Mouse (Mus musculus): ENCODE results near the gene Phactr2. TPM values are rescaled to one million over a fixed set of nuclear protein-coding genes. Genes with fewer than 3 reads are reported as not detected.

Gene Phactr2
- polyA plus RNA-seq, 1 experiment = 6.4 TPM

- no peak for DNase-seq (ENCODE audit: low read depth)
- TF ChIP-seq CTCF (IDR thresholded peaks at IDR 0.05; ENCODE audit: borderline replicate concordance, extremely low read depth, insufficient read depth, insufficient read length) (no peak), POLR2A (IDR thresholded peaks at IDR 0.05; ENCODE audit: borderline replicate concordance, extremely low read depth, insufficient read depth, insufficient read length, poor library complexity, severe bottlenecking) (no peak)
These were observed 296.1 kb downstream of the Phactr2 start, which contains the start of gene Zc2hc1b for GRCm38 (mm10) chr10:13177973-13178624. Gene Zc2hc1b (minus strand): TSS chr10:13178023.

- TF ChIP-seq CTCF (IDR thresholded peaks at IDR 0.05; ENCODE audit: borderline replicate concordance, extremely low read depth, insufficient read depth, insufficient read length) = no peak
- no peak for TF ChIP-seq POLR2A (IDR thresholded peaks at IDR 0.05; ENCODE audit: borderline replicate concordance, extremely low read depth, insufficient read depth, insufficient read length, poor library complexity, severe bottlenecking)
- DNase-seq (ENCODE audit: low read depth) = no peak
These were observed 298.3 kb downstream of the Phactr2 start for GRCm38 (mm10) chr10:13175866-13176265.

DNA sequence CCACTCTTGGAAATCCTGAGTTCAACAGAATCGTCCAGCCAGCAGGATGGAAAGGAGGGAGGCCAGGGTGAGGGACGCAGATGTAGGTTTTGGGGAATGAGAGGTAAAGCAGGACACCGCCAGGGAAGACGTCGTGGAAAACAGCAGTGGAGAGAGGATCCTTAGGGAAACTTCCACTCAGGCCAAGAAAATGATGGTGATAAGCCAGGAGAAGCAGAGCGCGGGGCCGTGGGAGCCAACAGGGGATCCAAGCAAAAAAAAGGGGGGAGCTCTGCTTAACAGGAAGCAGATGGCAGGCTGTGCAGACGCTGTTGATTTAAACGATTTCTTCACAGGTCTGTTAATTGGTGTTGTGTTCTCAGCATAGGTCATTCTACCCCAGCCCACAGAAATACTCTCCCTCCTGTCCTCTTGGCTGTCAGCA, 301.4 kb downstream of the Phactr2 start:
- TF ChIP-seq POLR2A (IDR thresholded peaks at IDR 0.05; ENCODE audit: borderline replicate concordance, extremely low read depth, insufficient read depth, insufficient read length, poor library complexity, severe bottlenecking) = no peak
- TF ChIP-seq CTCF (IDR thresholded peaks at IDR 0.05; ENCODE audit: borderline replicate concordance, extremely low read depth, insufficient read depth, insufficient read length) = no peak
- DNase-seq (ENCODE audit: low read depth) = peak; percentile 82

- no peak for DNase-seq (ENCODE audit: low read depth)
- TF ChIP-seq CTCF (IDR thresholded peaks at IDR 0.05; ENCODE audit: borderline replicate concordance, extremely low read depth, insufficient read depth, insufficient read length) (no peak), POLR2A (IDR thresholded peaks at IDR 0.05; ENCODE audit: borderline replicate concordance, extremely low read depth, insufficient read depth, insufficient read length, poor library complexity, severe bottlenecking) (no peak)
These were observed 302.8 kb downstream of the Phactr2 start for GRCm38 (mm10) chr10:13171461-13171860.

DNA sequence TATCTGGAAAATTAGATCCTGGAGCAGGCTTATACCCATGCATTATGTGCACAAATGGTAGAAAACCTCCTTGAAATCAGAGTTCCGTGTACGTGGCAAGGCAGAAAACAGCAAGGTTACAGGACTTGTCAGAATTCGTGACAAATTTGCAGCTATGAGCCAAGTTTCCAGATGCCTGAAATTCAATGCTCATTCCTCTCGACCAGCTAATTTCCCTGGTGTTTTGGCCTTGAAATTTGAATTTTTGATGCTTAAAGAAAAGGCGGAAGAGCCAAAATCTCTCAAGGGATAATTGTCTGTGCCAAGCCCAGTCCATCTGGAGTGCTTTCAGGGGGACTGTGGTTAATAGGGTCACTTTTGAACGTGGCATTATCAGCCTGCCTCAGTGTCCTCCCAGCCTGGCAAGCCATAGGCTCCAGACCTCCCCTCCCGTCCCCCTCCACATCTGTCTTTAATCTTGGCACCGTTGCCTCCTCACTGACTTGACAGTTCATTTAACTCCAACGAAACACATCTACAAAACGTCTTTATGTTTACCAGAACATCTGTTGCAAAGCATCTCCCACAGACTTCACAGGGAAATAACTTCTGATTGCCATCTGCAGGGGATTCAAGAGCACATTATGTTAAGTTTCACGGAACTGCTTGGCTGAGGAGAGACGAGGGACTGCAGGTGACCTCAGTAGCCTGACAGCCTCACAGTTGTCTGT, 303.3 kb downstream of the Phactr2 start:
- peak; percentile 82 for DNase-seq (ENCODE audit: low read depth)
- no peak for TF ChIP-seq POLR2A (IDR thresholded peaks at IDR 0.05; ENCODE audit: borderline replicate concordance, extremely low read depth, insufficient read depth, insufficient read length, poor library complexity, severe bottlenecking)
- TF ChIP-seq CTCF (IDR thresholded peaks at IDR 0.05; ENCODE audit: borderline replicate concordance, extremely low read depth, insufficient read depth, insufficient read length) = no peak

GRCm38 (mm10) chr10:13168461-13168860, 305.8 kb downstream of the Phactr2 start:
- TF ChIP-seq POLR2A (IDR thresholded peaks at IDR 0.05; ENCODE audit: borderline replicate concordance, extremely low read depth, insufficient read depth, insufficient read length, poor library complexity, severe bottlenecking) (no peak), CTCF (IDR thresholded peaks at IDR 0.05; ENCODE audit: borderline replicate concordance, extremely low read depth, insufficient read depth, insufficient read length) (no peak)
- no peak for DNase-seq (ENCODE audit: low read depth)

- no peak for DNase-seq (ENCODE audit: low read depth)
- TF ChIP-seq POLR2A (IDR thresholded peaks at IDR 0.05; ENCODE audit: borderline replicate concordance, extremely low read depth, insufficient read depth, insufficient read length, poor library complexity, severe bottlenecking) (no peak), CTCF (IDR thresholded peaks at IDR 0.05; ENCODE audit: borderline replicate concordance, extremely low read depth, insufficient read depth, insufficient read length) (no peak)
These were observed 312.2 kb downstream of the Phactr2 start for GRCm38 (mm10) chr10:13162031-13162430.

DNA sequence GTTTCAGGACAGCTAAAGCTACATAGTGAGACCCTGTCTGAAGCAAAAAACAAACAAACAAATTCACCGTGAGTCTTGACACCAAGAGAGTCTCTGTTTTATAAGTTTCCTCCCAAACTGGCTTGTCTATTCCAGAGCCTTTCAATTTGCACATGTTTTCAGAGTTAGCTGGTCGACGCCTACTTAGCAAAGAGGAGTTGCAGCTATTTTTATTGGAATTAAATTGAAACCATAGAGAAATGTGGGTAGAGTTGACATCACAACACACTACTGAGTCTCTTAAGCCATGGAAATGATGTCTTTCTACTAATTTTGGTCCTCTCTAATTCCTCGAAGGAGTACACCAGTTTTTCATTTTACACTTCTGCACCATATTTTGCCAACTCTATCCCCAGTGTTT, 313.3 kb downstream of the Phactr2 start:
- TF ChIP-seq CTCF (IDR thresholded peaks at IDR 0.05; ENCODE audit: borderline replicate concordance, extremely low read depth, insufficient read depth, insufficient read length) (no peak), POLR2A (IDR thresholded peaks at IDR 0.05; ENCODE audit: borderline replicate concordance, extremely low read depth, insufficient read depth, insufficient read length, poor library complexity, severe bottlenecking) (no peak)
- DNase-seq (ENCODE audit: low read depth) = no peak

Other genes starting within 250 kb of the Phactr2 start
- 11.6 and 17.0 TPM in 2 replicates for gene Fuca2, start 25.1 kb upstream of the Phactr2 start, polyA plus RNA-seq (2012; rRNA removed)
- gene Adat2, start 78.5 kb upstream of the Phactr2 start, polyA plus RNA-seq (2012; rRNA removed) = 4.8 and 5.6 TPM in 2 replicates
- gene Pex3, start 78.7 kb upstream of the Phactr2 start, polyA plus RNA-seq (2012; rRNA removed) = 23.5 and 28.6 TPM in 2 replicates